Mouse (Mus musculus) neutrophil, adult 5-6 weeks (primary cell): ENCODE measurements around the gene Hoxb6. TPM values are rescaled to one million over a fixed set of nuclear protein-coding genes. Genes with fewer than 3 reads are reported as not detected.

Experiments used
- ATAC-seq: fragments of 151-379, 151-347 bp; 2 replicates; pipeline ENCODE4 v1.8.0; 2017; ENCODE audit warnings: mild to moderate bottlenecking, moderate TSS enrichment; ENCODE audit not compliant: insufficient number of reproducible peaks, poor library complexity, low FRiP score, severe bottlenecking; ENCODE audit errors: extremely low read depth
- total RNA-seq: library from RNA; stranded (forward); fragments of 200-1000 nt; gene quantifications from 2 replicates; pipeline ENCODE4 v1.2.3, GENCODE M21; 2017

The Hoxb6 gene
- total RNA-seq, 1 experiment from 2014 or later = not detected

DNA sequence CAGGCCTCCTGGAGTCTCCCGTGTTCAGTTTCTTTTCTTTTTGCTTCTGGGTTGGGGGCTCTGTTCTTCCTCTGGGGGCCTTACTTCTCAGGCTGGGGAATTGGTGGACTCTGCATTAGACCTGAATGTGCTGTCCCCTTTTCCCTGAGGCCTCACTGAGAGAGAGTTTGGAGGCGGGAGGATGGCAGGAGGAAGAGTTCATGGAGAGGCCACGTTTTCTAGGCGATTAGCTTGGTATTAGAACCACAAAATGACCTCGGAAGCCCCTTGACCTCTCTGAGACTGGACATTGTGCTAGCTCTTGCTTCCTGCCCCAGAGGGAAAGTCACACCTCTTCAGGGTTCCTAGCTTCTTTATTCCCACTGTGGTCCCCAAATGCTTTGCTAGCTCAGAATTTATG, 31.8 kb downstream of the Hoxb6 start:
- ATAC-seq = no peak

- ATAC-seq = no peak
These were observed 32.7 kb downstream of the Hoxb6 start for GRCm38 (mm10) chr11:96324965-96325364.

GRCm38 (mm10) chr11:96325747-96326212, 33.5 kb downstream of the Hoxb6 start:
- no peak for ATAC-seq

DNA sequence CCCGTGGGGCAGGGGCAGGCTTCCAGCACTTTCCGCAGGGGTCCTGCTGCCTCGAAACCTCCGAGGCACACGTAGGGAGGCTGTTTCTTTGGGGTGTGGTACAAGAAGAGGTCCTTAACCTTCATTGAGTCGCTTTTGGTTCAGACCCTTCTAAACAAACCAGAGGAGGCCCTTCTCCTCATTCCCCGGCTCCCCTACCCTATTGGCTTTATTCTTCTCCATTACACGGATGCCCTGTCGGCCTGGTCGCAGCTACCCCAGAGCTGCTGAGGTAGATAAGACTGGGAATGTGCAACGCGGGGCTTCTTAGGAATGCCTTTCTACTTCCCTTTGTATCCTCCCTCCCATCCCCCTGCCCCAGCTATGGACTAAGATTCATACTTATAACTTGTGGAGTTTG, 34.4 kb downstream of the Hoxb6 start:
- ATAC-seq = no peak

GRCm38 (mm10) chr11:96327122-96327521, 34.8 kb downstream of the Hoxb6 start:
- no peak for ATAC-seq

- no peak for ATAC-seq
These were observed 35.5 kb downstream of the Hoxb6 start for GRCm38 (mm10) chr11:96327750-96328149.

- ATAC-seq = no peak
These were observed 36.3 kb downstream of the Hoxb6 start for GRCm38 (mm10) chr11:96328605-96329004.

DNA sequence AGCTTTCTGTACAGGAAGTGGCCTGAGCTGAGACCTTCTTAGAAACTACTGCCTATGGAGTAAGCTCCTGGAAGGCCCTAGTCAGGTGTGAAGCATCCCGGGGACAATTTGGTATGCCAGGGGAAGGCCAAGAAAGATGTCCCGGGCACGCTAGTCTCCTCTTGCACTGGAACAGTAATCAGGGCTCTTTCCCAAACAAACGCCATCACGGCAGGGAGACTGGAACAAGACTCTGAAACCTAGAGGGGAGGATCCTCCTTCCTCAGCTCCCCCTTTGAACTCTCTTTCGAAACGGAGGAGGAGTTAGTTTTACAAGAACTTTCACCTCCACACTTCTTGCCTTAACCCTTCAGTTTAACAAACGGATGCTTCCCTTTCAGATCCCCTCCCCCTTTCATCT, 39.8 kb downstream of the Hoxb6 start:
- ATAC-seq = no peak

DNA sequence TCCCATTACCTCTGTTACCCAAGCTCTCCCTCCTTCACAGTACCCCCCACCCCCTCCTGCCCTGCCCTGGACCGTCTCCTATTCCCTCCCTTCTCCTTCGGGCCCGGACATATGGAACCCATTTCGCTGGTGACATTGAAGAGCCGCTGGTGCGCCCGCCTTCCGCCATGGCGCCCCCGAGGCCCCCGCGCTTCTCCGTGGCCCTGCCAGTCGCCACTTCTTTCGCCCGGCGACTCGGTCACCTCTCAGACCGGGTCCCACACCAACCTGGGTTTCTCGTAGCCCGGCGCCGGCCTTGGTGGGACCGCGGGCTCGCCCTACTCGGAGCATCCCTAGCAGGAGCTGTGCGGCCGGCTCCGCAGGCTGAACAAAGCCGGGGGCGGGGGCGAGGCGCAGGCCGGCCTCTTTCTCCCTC, 40.3 kb downstream of the Hoxb6 start:
- ATAC-seq = no peak

DNA sequence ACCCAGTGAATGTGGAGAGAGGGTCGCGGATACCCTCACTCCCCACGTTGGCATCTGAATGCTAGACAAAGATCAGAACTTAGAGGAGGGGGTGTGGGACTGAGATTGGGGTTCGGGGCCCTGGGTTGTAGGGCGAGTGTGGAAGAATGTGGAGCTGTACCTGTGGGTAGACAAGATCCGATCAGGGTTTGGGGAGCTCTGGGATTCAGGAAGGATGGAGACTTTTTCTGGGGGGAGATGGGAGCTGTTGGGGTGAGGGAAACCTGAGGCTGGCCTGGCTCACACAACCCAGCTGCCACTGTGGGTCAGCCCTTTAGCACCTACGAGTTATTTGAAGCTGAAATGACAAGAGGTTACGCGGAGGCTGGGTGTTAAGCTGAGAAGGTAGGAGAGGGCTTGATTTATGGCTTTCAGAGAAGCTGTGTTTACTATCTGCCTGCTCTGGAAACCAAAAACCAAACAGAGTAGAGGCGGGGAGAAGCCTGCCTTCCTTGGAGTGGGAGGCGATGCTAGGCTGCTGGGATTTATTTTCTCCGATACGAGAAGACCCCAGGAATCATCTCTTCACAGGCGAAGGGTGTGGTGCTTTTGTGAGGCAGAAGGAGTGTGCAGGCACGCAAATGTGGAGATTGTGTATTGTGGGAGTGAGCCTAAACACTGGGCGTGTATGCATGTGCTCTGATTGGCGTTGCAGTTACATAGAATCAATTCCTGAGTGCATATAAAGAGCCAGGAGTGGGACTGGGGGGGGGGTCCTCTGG, 41.1 kb downstream of the Hoxb6 start:
- ATAC-seq = no peak

- no peak for ATAC-seq
These were observed 41.7 kb downstream of the Hoxb6 start for GRCm38 (mm10) chr11:96334002-96334364.

DNA sequence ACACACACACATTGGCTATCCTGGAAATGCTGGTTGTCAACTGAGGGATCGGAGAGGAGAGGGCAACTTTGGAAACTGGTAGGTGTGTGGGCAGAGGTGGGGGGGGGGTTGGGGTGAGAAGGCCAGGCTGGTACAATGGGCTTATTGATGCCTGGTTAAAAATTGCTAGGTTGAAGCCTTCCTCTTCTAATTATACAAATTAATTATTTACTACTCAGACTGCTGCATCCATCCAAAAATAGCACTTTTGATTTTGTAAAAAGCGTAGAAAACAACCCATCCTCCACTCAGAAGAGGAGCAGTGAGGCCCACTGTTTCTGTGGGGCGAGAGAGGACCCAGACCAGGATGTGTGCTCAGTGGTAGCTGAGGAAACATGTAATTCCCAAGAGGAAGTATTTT, 42.7 kb downstream of the Hoxb6 start:
- no peak for ATAC-seq

DNA sequence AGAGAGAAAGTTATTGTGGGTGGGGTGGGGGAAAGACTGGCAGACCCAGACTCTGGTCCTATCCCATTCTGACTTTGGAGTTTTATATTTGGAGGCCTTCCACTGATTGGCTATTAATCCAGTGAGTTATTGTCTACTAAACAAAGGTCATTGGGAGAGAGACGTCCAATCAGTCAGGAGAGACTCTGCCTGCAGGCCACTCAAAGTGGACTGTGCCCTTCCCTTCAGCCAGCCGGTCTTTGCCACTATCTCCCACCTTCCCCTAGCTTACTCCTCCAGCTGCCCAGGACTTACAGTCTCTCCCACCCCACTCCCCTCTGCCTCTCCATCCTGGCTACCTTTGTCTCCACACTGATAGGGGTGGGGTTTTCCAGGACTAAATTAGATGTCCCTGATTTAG, 44.3 kb downstream of the Hoxb6 start:
- ATAC-seq = no peak

DNA sequence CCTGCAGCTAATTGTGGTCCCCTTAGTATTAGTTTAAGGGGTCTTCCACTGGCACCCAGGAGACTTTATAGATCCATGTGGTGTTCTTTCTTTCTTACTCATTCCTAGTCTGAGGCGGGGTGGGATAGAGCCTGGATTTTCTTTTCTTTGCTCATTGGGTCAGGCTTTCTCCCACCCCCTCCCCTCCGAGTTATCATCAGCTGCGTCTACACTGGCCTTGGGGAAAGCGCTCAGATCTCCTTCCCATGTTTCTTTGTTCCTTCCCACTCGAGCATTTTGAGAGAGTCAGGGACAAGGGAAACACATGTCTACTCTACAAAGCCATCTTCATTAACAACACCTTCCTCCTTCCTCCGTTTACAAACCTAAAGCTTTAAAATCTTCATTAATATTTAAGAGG, 44.8 kb downstream of the Hoxb6 start:
- no peak for ATAC-seq

DNA sequence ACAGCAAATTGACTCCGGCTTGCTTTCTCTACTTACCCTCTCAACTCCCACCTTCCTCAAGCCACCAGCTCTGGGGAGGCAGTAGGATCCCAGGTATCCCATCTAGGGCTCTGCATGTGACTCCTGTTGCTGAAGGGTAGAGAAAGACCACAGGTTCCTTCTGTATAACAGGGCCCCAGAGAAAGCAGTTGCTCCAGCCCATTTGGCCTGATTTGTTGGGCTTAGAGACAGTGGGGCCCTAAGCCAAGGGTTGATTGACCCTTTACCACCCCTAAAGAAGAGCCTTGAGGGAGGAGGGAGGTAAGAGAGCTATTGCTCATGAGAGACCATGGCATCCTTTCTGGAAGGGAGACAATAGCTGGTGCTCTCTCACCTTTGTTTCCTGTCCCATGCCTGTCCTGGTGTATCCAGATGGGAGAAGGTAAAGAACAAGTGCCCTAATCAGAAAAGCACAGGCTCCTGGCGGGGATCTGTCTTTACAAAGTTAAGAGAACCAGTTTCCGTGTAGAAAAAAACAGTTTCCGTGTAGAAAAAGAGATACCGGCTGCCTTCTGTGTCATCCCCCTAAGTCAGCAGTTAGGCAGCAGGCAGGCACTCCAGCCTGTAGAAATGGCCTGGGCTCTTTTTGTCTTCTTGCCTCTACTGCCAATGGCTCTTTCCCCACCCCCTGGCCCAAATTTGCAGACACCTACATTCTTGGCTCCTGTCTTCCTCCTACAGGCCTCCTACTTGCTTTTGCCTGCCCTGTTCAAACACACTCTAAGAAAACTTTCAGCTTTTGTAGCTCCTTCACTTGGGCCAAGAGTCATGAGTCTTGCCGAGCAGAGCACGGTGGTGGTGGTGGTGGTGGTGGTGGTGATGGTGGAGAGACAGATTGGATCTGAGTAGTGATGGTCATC, 46.9 kb downstream of the Hoxb6 start:
- ATAC-seq = no peak

GRCm38 (mm10) chr11:96340698-96341365, 48.6 kb downstream of the Hoxb6 start:
- no peak for ATAC-seq

DNA sequence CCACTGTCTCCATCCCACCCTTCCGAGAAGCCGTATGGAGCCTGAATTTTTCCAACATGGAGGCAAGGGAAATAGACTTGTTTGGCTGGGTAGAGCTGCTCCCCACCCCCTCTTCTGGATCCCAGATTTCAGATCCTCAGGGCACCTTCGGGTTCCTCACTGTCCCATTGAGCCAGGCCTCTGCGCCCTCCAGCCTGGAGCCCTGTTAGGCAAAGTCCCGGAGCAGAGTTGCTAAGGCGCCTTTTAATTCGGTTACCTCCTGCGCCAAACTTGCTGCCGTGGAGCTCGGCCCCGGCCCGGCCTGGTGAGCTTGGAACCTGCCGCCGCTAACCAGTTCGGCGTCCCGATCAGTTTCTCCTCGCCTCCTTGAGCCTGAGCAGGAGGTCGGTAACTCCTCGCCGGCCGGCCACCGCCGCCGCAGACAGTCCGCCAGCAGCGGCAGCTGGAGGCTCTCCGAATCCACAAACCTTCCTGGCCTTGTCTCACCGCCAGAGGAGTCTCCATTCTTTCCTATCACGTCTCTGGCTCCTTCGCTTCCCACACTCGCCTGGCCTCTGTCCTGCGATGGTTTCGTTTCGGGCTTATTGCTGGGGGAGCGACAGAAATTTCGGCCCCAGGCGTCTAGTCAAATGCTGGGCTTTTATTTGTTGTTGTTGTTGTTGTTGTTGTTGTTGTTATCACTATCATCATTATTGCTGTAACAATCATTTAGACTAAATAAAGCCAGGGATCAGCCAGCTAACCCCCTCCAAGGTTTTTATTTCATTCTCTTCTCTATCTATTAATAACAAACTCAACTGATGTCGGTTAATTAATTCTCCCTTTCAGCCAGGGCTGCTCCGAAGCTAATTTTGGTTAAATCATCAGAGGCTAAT, 49.7 kb downstream of the Hoxb6 start:
- ATAC-seq = no peak

GRCm38 (mm10) chr11:96342576-96342930, 50.3 kb downstream of the Hoxb6 start:
- no peak for ATAC-seq

GRCm38 (mm10) chr11:96343206-96343745, 51.0 kb downstream of the Hoxb6 start:
- no peak for ATAC-seq
